In genomic region chr19:5068570-5069234, GRCm38 (mm10) we compare ENCODE assay signal across 8 mouse cellular contexts. TPM values are rescaled to one million over a fixed set of nuclear protein-coding genes. Genes with fewer than 3 reads are reported as not detected.
DNase-seq lines count a peak whose midpoint lies in the region; ATAC-seq and TF ChIP-seq lines count a peak whose summit lies in the region.

No protein-coding gene starts in this region.

- TF ChIP-seq CTCF in layer of hippocampus, adult 2 months (conservative IDR thresholded peaks at IDR 0.05), result peak; percentile 23

- peak overlapping the region; percentile 73 for H3K9ac ChIP-seq in embryonic facial prominence, embryonic 11.5 days (replicated peaks; ENCODE audit: low read length)
- H3K9ac ChIP-seq in hindbrain, embryonic 14.5 days, result peak overlapping the region; percentile 52
- H3K9ac ChIP-seq in midbrain, embryonic 15.5 days, result peak overlapping the region; percentile 46

- H3K27ac ChIP-seq in layer of hippocampus, adult 2 months, result peak overlapping the region; percentile 21; the same call in 1 of the 2 replicates
- peak overlapping the region; percentile 75 for H3K27ac ChIP-seq in embryonic facial prominence, embryonic 11.5 days (replicated peaks; ENCODE audit: low read depth, low read length)
- H3K27ac ChIP-seq in hindbrain, embryonic 14.5 days, result no peak overlapping the region
- no peak overlapping the region for H3K27ac ChIP-seq in midbrain, embryonic 15.5 days

- H3K27me3 ChIP-seq in embryonic facial prominence, embryonic 11.5 days (ENCODE audit: control insufficient read depth, insufficient read depth, low read length), result peaks cover 3% of the 10 kb centered on the region
- peaks cover 21% of the 10 kb centered on the region; the same call in 1 of the 2 replicates for H3K27me3 ChIP-seq in hindbrain, embryonic 14.5 days (ENCODE audit: control insufficient read depth, insufficient read depth, low read length)
- peaks cover 26% of the 10 kb centered on the region for H3K27me3 ChIP-seq in midbrain, embryonic 15.5 days (replicated peaks)

- peaks cover 20% of the 10 kb centered on the region for H3K4me1 ChIP-seq in embryonic facial prominence, embryonic 11.5 days (ENCODE audit: control insufficient read depth, insufficient read depth, low read length)
- H3K4me1 ChIP-seq in hindbrain, embryonic 14.5 days (replicated peaks; ENCODE audit: control insufficient read depth, insufficient read depth, low read length), result peaks cover 22% of the 10 kb centered on the region
- peaks cover 42% of the 10 kb centered on the region for H3K4me1 ChIP-seq in midbrain, embryonic 15.5 days

- no peaks in the 10 kb centered on the region for H3K9me3 ChIP-seq in embryonic facial prominence, embryonic 11.5 days (replicated peaks; ENCODE audit: control insufficient read depth, low read length)
- H3K9me3 ChIP-seq in hindbrain, embryonic 14.5 days (ENCODE audit: control insufficient read depth, low read length), result no peaks in the 10 kb centered on the region
- H3K9me3 ChIP-seq in midbrain, embryonic 15.5 days, result no peaks in the 10 kb centered on the region

- peak overlapping the region; percentile 97 for H3K4me2 ChIP-seq in embryonic facial prominence, embryonic 11.5 days (ENCODE audit: low read depth, low read length)
- peak overlapping the region; percentile 64 for H3K4me2 ChIP-seq in hindbrain, embryonic 14.5 days (replicated peaks)
- peak overlapping the region; percentile 73 for H3K4me2 ChIP-seq in midbrain, embryonic 15.5 days

- WGBS in embryonic facial prominence, embryonic 11.5 days, result 39% methylated on average over 21 of the region's 21 CpGs
- WGBS in hindbrain, embryonic 14.5 days, result 31% methylated on average over 21 of the region's 21 CpGs
- WGBS in midbrain, embryonic 15.5 days, result 34% methylated on average over 21 of the region's 21 CpGs

- ATAC-seq in embryonic facial prominence, embryonic 11.5 days (replicated peaks; ENCODE audit: insufficient number of reproducible peaks, low FRiP score, low TSS enrichment, low read depth), result no peak
- no peak for ATAC-seq in hindbrain, embryonic 14.5 days (ENCODE audit: low FRiP score)
- ATAC-seq in midbrain, embryonic 15.5 days (replicated peaks), result no peak

- H3K36me3 ChIP-seq in embryonic facial prominence, embryonic 11.5 days (replicated peaks; ENCODE audit: control insufficient read depth, insufficient read depth, low read depth, low read length), result no peaks in the 10 kb centered on the region
- H3K36me3 ChIP-seq in hindbrain, embryonic 14.5 days (replicated peaks; ENCODE audit: control insufficient read depth, insufficient read depth), result no peaks in the 10 kb centered on the region
- no peaks in the 10 kb centered on the region for H3K36me3 ChIP-seq in midbrain, embryonic 15.5 days (replicated peaks)

- peak overlapping the region; percentile 51 for H3K4me3 ChIP-seq in layer of hippocampus, adult 2 months
- H3K4me3 ChIP-seq in embryonic facial prominence, embryonic 11.5 days (ENCODE audit: low read depth, low read length), result peak overlapping the region; percentile 60
- H3K4me3 ChIP-seq in hindbrain, embryonic 14.5 days (replicated peaks; ENCODE audit: low read length), result peak overlapping the region; percentile 31
- H3K4me3 ChIP-seq in midbrain, embryonic 15.5 days, result peak overlapping the region; percentile 37

- no peak for DNase-seq in layer of hippocampus, adult 2 months (ENCODE audit: low spot score in 2 of 2)
- DNase-seq in layer of hippocampus, postnatal 10 days (ENCODE audit: low spot score in 2 of 2), result no peak
- DNase-seq in embryonic facial prominence, embryonic 11.5 days (ENCODE audit: low spot score), result no peak
- DNase-seq in hindbrain, embryonic 14.5 days (ENCODE audit: low spot score), result no peak
- no peak for DNase-seq in B cell, adult 2 months
- DNase-seq in frontal cortex, postnatal 10 days (ENCODE audit: low spot score in 2 of 2), result no peak
- no peak for DNase-seq in adrenal gland, postnatal 25 days

RNA-seq across cellular contexts. Expression of gene Cd248, which starts 0.8 kb away (rescaled TPM):
- 1 to 10 TPM; 3.2 to 3.9 TPM for total RNA-seq in layer of hippocampus, adult 2 months (2021)
- total RNA-seq in layer of hippocampus, postnatal 10 days (2021), result 10 to 100 TPM in 1 of 2 experiments, 1 to 10 TPM in 1; 9.9 to 10.2 TPM
- polyA plus RNA-seq in embryonic facial prominence, embryonic 11.5 days (2014; fragmentation: Nextera tagmentation; extraction: Ambion mirVana), result 43.1 and 48.4 TPM in 2 replicates
- 23.8 and 26.4 TPM in 2 replicates for polyA plus RNA-seq in hindbrain, embryonic 14.5 days (2014; fragmentation: Nextera tagmentation; extraction: Ambion mirVana)
- 19.7 and 24.2 TPM in 2 replicates for polyA plus RNA-seq in midbrain, embryonic 15.5 days (2015; fragmentation: Nextera tagmentation; extraction: Ambion mirVana)
- total RNA-seq in adrenal gland, postnatal 25 days (2021), result 10.0 and 12.7 TPM in 2 replicates

RNA-seq across cellular contexts. Expression of gene Tmem151a, which starts 16.6 kb away (rescaled TPM):
- total RNA-seq in layer of hippocampus, adult 2 months (2021), result 100 to 1,000 TPM; 112 to 114 TPM
- total RNA-seq in layer of hippocampus, postnatal 10 days (2021), result 10 to 100 TPM; 96.6 to 98.0 TPM
- 1.8 and 2.1 TPM in 2 replicates for polyA plus RNA-seq in embryonic facial prominence, embryonic 11.5 days (2014; fragmentation: Nextera tagmentation; extraction: Ambion mirVana)
- polyA plus RNA-seq in hindbrain, embryonic 14.5 days (2014; fragmentation: Nextera tagmentation; extraction: Ambion mirVana), result 20.7 and 23.8 TPM in 2 replicates
- polyA plus RNA-seq in midbrain, embryonic 15.5 days (2015; fragmentation: Nextera tagmentation; extraction: Ambion mirVana), result 20.3 and 21.2 TPM in 2 replicates
- 1.3 and 1.4 TPM in 2 replicates for total RNA-seq in adrenal gland, postnatal 25 days (2021)

RNA-seq across cellular contexts. Expression of gene Rin1, which starts 18.4 kb away (rescaled TPM):
- 100 to 1,000 TPM; 117 to 119 TPM for total RNA-seq in layer of hippocampus, adult 2 months (2021)
- total RNA-seq in layer of hippocampus, postnatal 10 days (2021), result 10 to 100 TPM; 26.4 to 26.6 TPM
- 0.99 and 1.2 TPM in 2 replicates for polyA plus RNA-seq in embryonic facial prominence, embryonic 11.5 days (2014; fragmentation: Nextera tagmentation; extraction: Ambion mirVana)
- 1.1 and 1.4 TPM in 2 replicates for polyA plus RNA-seq in hindbrain, embryonic 14.5 days (2014; fragmentation: Nextera tagmentation; extraction: Ambion mirVana)
- polyA plus RNA-seq in midbrain, embryonic 15.5 days (2015; fragmentation: Nextera tagmentation; extraction: Ambion mirVana), result 0.91 and 1.6 TPM in 2 replicates
- total RNA-seq in adrenal gland, postnatal 25 days (2021), result 5.9 and 6.0 TPM in 2 replicates

RNA-seq across cellular contexts. Expression of gene Yif1a, which starts 19.6 kb away (rescaled TPM):
- 10 to 100 TPM; 23.3 to 23.5 TPM for total RNA-seq in layer of hippocampus, adult 2 months (2021)
- 10 to 100 TPM; 24.7 to 29.9 TPM for total RNA-seq in layer of hippocampus, postnatal 10 days (2021)
- 62.8 and 75.8 TPM in 2 replicates for polyA plus RNA-seq in embryonic facial prominence, embryonic 11.5 days (2014; fragmentation: Nextera tagmentation; extraction: Ambion mirVana)
- polyA plus RNA-seq in hindbrain, embryonic 14.5 days (2014; fragmentation: Nextera tagmentation; extraction: Ambion mirVana), result 62.4 and 72.6 TPM in 2 replicates
- 43.4 and 55.8 TPM in 2 replicates for polyA plus RNA-seq in midbrain, embryonic 15.5 days (2015; fragmentation: Nextera tagmentation; extraction: Ambion mirVana)
- 62.7 and 68.2 TPM in 2 replicates for total RNA-seq in adrenal gland, postnatal 25 days (2021)

RNA-seq across cellular contexts. Expression of gene Brms1, which starts 27.5 kb away (rescaled TPM):
- total RNA-seq in layer of hippocampus, adult 2 months (2021), result 10 to 100 TPM; 21.4 to 25.3 TPM
- total RNA-seq in layer of hippocampus, postnatal 10 days (2021), result 10 to 100 TPM in 1 of 2 experiments, 1 to 10 TPM in 1; 8.7 to 11.9 TPM
- polyA plus RNA-seq in embryonic facial prominence, embryonic 11.5 days (2014; fragmentation: Nextera tagmentation; extraction: Ambion mirVana), result 47.5 and 47.9 TPM in 2 replicates
- 28.6 and 29.5 TPM in 2 replicates for polyA plus RNA-seq in hindbrain, embryonic 14.5 days (2014; fragmentation: Nextera tagmentation; extraction: Ambion mirVana)
- 40.0 and 44.4 TPM in 2 replicates for polyA plus RNA-seq in midbrain, embryonic 15.5 days (2015; fragmentation: Nextera tagmentation; extraction: Ambion mirVana)
- total RNA-seq in adrenal gland, postnatal 25 days (2021), result 21.6 and 32.0 TPM in 2 replicates

Comparison
In these comparisons a context has a peak if more than half of its experiments do, and no peak if none do; other contexts are left out.
1. RNA of gene Rin1, which starts 18.4 kb away (total RNA-seq): 117 to 119 TPM in layer of hippocampus, adult 2 months; 26.4 to 26.6 TPM in layer of hippocampus, postnatal 10 days and 5.9 to 6.0 TPM in adrenal gland, postnatal 25 days; every median in the first group is over 4 times any median in the second.
2. H3K27ac ChIP-seq: peak in layer of hippocampus, adult 2 months (single experiment) and embryonic facial prominence, embryonic 11.5 days (single experiment); none in hindbrain, embryonic 14.5 days (single experiment) and midbrain, embryonic 15.5 days (single experiment).
3. RNA of gene Tmem151a, which starts 16.6 kb away (total RNA-seq): 112 to 114 TPM in layer of hippocampus, adult 2 months and 96.6 to 98.0 TPM in layer of hippocampus, postnatal 10 days; 1.3 to 1.4 TPM in adrenal gland, postnatal 25 days; every median in the first group is over 10 times any median in the second.
4. Peak in every context shown above with its lines, with median percentiles within 50 percentile points of each other: H3K4me3 ChIP-seq, H3K4me2 ChIP-seq and H3K9ac ChIP-seq.